ENCODE assay signal across 22 mouse cellular contexts in genomic region chr7:5102564-5102963, GRCm38 (mm10). TPM values are rescaled to one million over a fixed set of nuclear protein-coding genes. Genes with fewer than 3 reads are reported as not detected.
"Had no signal": no experiment of that assay in that cellular context is flagged by ENCODE, and none has a peak within 500 bp of the region (broad histone marks: within the 10 kb centered on the region; RNA-seq: fewer than 3 reads in every experiment).

No protein-coding gene starts in this region.

- H3K4me3 ChIP-seq: intestine, embryonic 15.5 days; left cerebral cortex, adult 2 months; liver, embryonic 13.5 days; midbrain, embryonic 12.5 days; myocyte; neural tube, embryonic 13.5 days; stomach, embryonic 15.5 days had no signal

- H3K27ac ChIP-seq: intestine, embryonic 15.5 days; kidney, postnatal 0 days; left cerebral cortex, adult 2 months; liver, embryonic 13.5 days; midbrain, embryonic 12.5 days; neural tube, embryonic 13.5 days; stomach, embryonic 15.5 days had no signal

- ATAC-seq: intestine, embryonic 15.5 days; midbrain, embryonic 16.5 days had no signal

- H3K9ac ChIP-seq: intestine, embryonic 15.5 days; liver, embryonic 13.5 days; midbrain, embryonic 12.5 days; neural tube, embryonic 13.5 days; stomach, embryonic 15.5 days had no signal

- H3K27me3 ChIP-seq: intestine, embryonic 15.5 days; liver, embryonic 13.5 days; midbrain, embryonic 12.5 days; neural tube, embryonic 13.5 days; stomach, embryonic 15.5 days had no signal

- DNase-seq: layer of hippocampus, postnatal 36 days; liver, embryonic 13.5 days; lung, adult 2 months; lung, postnatal 14 days; lung, postnatal 4 days; retina, postnatal 1 day; right cerebral cortex, postnatal 25 days; thymus, postnatal 25 days had no signal

- H3K4me2 ChIP-seq: intestine, embryonic 15.5 days; liver, embryonic 13.5 days; midbrain, embryonic 12.5 days; neural tube, embryonic 13.5 days; stomach, embryonic 15.5 days had no signal

- H3K4me1 ChIP-seq: intestine, embryonic 15.5 days; liver, embryonic 13.5 days; midbrain, embryonic 12.5 days; neural tube, embryonic 13.5 days; stomach, embryonic 15.5 days had no signal

- H3K9me3 ChIP-seq: intestine, embryonic 15.5 days; liver, embryonic 13.5 days; midbrain, embryonic 12.5 days; neural tube, embryonic 13.5 days; stomach, embryonic 15.5 days had no signal

RNA-seq across cellular contexts. Expression of gene Rfpl4, which starts 14.2 kb away (rescaled TPM):
- polyA plus RNA-seq: intestine, embryonic 15.5 days; kidney, postnatal 0 days; limb, embryonic 11.5 days; limb, embryonic 14.5 days; liver, adult 2 months; liver, embryonic 13.5 days; liver, embryonic 16.5 days; lung, adult 2 months; lung, embryonic 16.5 days; midbrain, embryonic 12.5 days; midbrain, embryonic 16.5 days; myocyte; neural tube, embryonic 13.5 days; stomach, embryonic 15.5 days; thymus, postnatal 0 days had no signal

RNA-seq across cellular contexts. Expression of gene Vmn1r55, which starts 46.9 kb away (rescaled TPM):
- polyA plus RNA-seq: intestine, embryonic 15.5 days; kidney, postnatal 0 days; limb, embryonic 14.5 days; liver, adult 2 months; liver, embryonic 13.5 days; liver, embryonic 16.5 days; lung, adult 2 months; lung, embryonic 16.5 days; midbrain, embryonic 12.5 days; midbrain, embryonic 16.5 days; myocyte; neural tube, embryonic 13.5 days; stomach, embryonic 15.5 days; thymus, postnatal 0 days had no signal
